Mouse (Mus musculus) liver, embryonic 13.5 days (tissue): ENCODE measurements around the gene Enpp4. TPM values are rescaled to one million over a fixed set of nuclear protein-coding genes. Genes with fewer than 3 reads are reported as not detected.

Experiments used
- ATAC-seq: fragments of 200-750 bp; cut with Nextera tagmentation; 2 replicates; pipeline ENCODE4 v1.8.0; 2017; ENCODE audit warnings: low read depth, mild to moderate bottlenecking, moderate number of reproducible peaks, moderate library complexity
- DNase-seq: peaks from one replicate; pipeline ENCODE4 v3.0.0; 2022
- H3K27ac ChIP-seq: fragments of 300-500 bp; sonication (generic); 2 replicates; pipeline ENCODE4 v1.5.1; 2015; ENCODE audit warnings: moderate library complexity, mild to moderate bottlenecking, inconsistent platforms
- H3K27me3 ChIP-seq: fragments of 300-500 bp; sonication (generic); 2 replicates; pipeline ENCODE4 v1.6.1; 2015; ENCODE audit warnings: mild to moderate bottlenecking, inconsistent platforms
- H3K36me3 ChIP-seq: fragments of 300-500 bp; sonication (generic); 2 replicates; pipeline ENCODE4 v1.6.1; 2015; ENCODE audit warnings: mild to moderate bottlenecking, inconsistent platforms
- H3K4me1 ChIP-seq: fragments of 300-500 bp; sonication (generic); replicated peaks from 2 replicates; pipeline ENCODE4 v1.6.1; 2015; ENCODE audit warnings: inconsistent platforms
- H3K4me2 ChIP-seq: fragments of 300-500 bp; sonication (generic); 2 replicates; pipeline ENCODE4 v1.6.1; 2015; ENCODE audit warnings: inconsistent platforms, mild to moderate bottlenecking, moderate library complexity
- H3K4me3 ChIP-seq: fragments of 300-500 bp; sonication (generic); replicated peaks from 2 replicates; pipeline ENCODE4 v1.5.1; 2015; ENCODE audit warnings: mild to moderate bottlenecking, inconsistent platforms
- H3K9ac ChIP-seq: fragments of 300-500 bp; sonication (generic); 2 replicates; pipeline ENCODE4 v1.6.1; 2015; ENCODE audit warnings: mild to moderate bottlenecking, inconsistent platforms
- H3K9me3 ChIP-seq: fragments of 300-500 bp; sonication (generic); replicated peaks from 2 replicates; pipeline ENCODE4 v1.6.1; 2016; ENCODE audit warnings: inconsistent platforms
- WGBS: fragments of 180-500 bp; shearing (Covaris S2); methylation state at CpG from one replicate; pipeline ENCODE4 v1.1.7; 2015; ENCODE audit not compliant: insufficient replicate concordance; 5-methylcytosine and 5-hydroxymethylcytosine counted together
- polyA plus RNA-seq: library from polyadenylated mRNA; unstranded; fragments of >200 nt; fragmentation: Nextera tagmentation; extraction: Ambion mirVana; gene quantifications from 2 replicates; pipeline ENCODE4 v1.2.1, GENCODE M21; 2015

Enpp4 gene
- polyA plus RNA-seq, 1 experiment from 2014 or later, result 4.9 TPM

GRCm38 (mm10) chr17:44091512-44091911 is 14.1 kb downstream of the Enpp4 start:
- no peak for ATAC-seq
- Histone ChIP-seq H3K36me3 (no peaks in the 10 kb centered on the region), H3K4me3 (no peak overlapping the region), H3K4me2 (no peak overlapping the region), H3K9ac (no peak overlapping the region), H3K27me3 (no peaks in the 10 kb centered on the region), H3K4me1 (no peaks in the 10 kb centered on the region), H3K9me3 (no peaks in the 10 kb centered on the region), H3K27ac (no peak overlapping the region)
- DNase-seq, result no peak
- 35% methylated on average over 2 of the region's 2 CpGs for WGBS

- Histone ChIP-seq H3K27me3 (no peaks in the 10 kb centered on the region), H3K4me2 (no peak overlapping the region), H3K9me3 (no peaks in the 10 kb centered on the region), H3K27ac (no peak overlapping the region), H3K4me1 (no peaks in the 10 kb centered on the region), H3K36me3 (no peaks in the 10 kb centered on the region), H3K4me3 (no peak overlapping the region), H3K9ac (no peak overlapping the region)
- WGBS, result 51% methylated on average over 2 of the region's 2 CpGs
- ATAC-seq, result no peak
- no peak for DNase-seq
Measured at GRCm38 (mm10) chr17:44090916-44091315, 14.7 kb downstream of the Enpp4 start.

- Histone ChIP-seq H3K36me3 (no peaks in the 10 kb centered on the region), H3K4me2 (no peak overlapping the region), H3K27me3 (no peaks in the 10 kb centered on the region), H3K4me1 (no peaks in the 10 kb centered on the region), H3K4me3 (no peak overlapping the region), H3K9ac (no peak overlapping the region), H3K9me3 (no peaks in the 10 kb centered on the region), H3K27ac (no peak overlapping the region)
- no peak for DNase-seq
- ATAC-seq, result no peak
- WGBS, result 59% methylated on average over 3 of the region's 3 CpGs
Measured at GRCm38 (mm10) chr17:44088226-44088625, 17.4 kb downstream of the Enpp4 start.

- no peaks in the 10 kb centered on the region for H3K36me3 ChIP-seq
- no peak overlapping the region for H3K4me3 ChIP-seq
- no peaks in the 10 kb centered on the region for H3K9me3 ChIP-seq
- no peak overlapping the region for H3K9ac ChIP-seq
- ATAC-seq (no peak), DNase-seq (no peak)
- no peaks in the 10 kb centered on the region for H3K27me3 ChIP-seq
- no peak overlapping the region for H3K27ac ChIP-seq
- H3K4me2 ChIP-seq, result no peak overlapping the region
- H3K4me1 ChIP-seq, result no peaks in the 10 kb centered on the region
- 57% methylated on average over 4 of the region's 4 CpGs for WGBS
Measured at GRCm38 (mm10) chr17:44083156-44083555, 22.5 kb downstream of the Enpp4 start.

- 2% methylated on average over 31 of the region's 31 CpGs for WGBS
- Histone ChIP-seq H3K4me3 (peak within 1 kb of the TSS; percentile 61), H3K36me3 (no peaks in the 10 kb centered on the region), H3K27me3 (no peaks in the 10 kb centered on the region), H3K9me3 (no peaks in the 10 kb centered on the region), H3K4me1 (no peaks in the 10 kb centered on the region; the same call in 1 of the 2 replicates), H3K9ac (peak within 1 kb of the TSS; percentile 54; the same call in 1 of the 2 replicates), H3K27ac (peak within 1 kb of the TSS; percentile 45; the same call in 1 of the 2 replicates), H3K4me2 (peak within 1 kb of the TSS; percentile 70)
- DNase-seq (peak; percentile 42), ATAC-seq (peak; percentile 92)
Measured at GRCm38 (mm10) chr17:44078631-44079350, 26.8 kb downstream of the Enpp4 start, which contains the start of gene Enpp5. Enpp5 (plus strand) TSS chr17:44078813.

GRCm38 (mm10) chr17:44077843-44078160 is 27.8 kb downstream of the Enpp4 start:
- Histone ChIP-seq H3K36me3 (no peaks in the 10 kb centered on the region), H3K4me1 (no peaks in the 10 kb centered on the region; the same call in 1 of the 2 replicates), H3K4me2 (no peak overlapping the region), H3K27ac (no peak overlapping the region), H3K9me3 (no peaks in the 10 kb centered on the region), H3K4me3 (no peak overlapping the region), H3K27me3 (no peaks in the 10 kb centered on the region), H3K9ac (no peak overlapping the region)
- ATAC-seq (no peak), DNase-seq (no peak)
- 49% methylated on average over 2 of the region's 2 CpGs for WGBS

- no peak overlapping the region for H3K27ac ChIP-seq
- no peak for DNase-seq
- no peak overlapping the region for H3K4me3 ChIP-seq
- no peak overlapping the region for H3K4me2 ChIP-seq
- 67% methylated on average over 12 of the region's 12 CpGs for WGBS
- H3K9me3 ChIP-seq, result no peaks in the 10 kb centered on the region
- H3K36me3 ChIP-seq, result no peaks in the 10 kb centered on the region
- no peak overlapping the region for H3K9ac ChIP-seq
- H3K27me3 ChIP-seq, result no peaks in the 10 kb centered on the region
- H3K4me1 ChIP-seq, result no peaks in the 10 kb centered on the region; the same call in 1 of the 2 replicates
- ATAC-seq, result no peak
Measured at GRCm38 (mm10) chr17:44077146-44077842, 28.3 kb downstream of the Enpp4 start.

GRCm38 (mm10) chr17:44076051-44076680 is 29.4 kb downstream of the Enpp4 start:
- no peak overlapping the region for H3K4me3 ChIP-seq
- no peak overlapping the region for H3K27ac ChIP-seq
- ATAC-seq (no peak), DNase-seq (no peak)
- WGBS, result 47% methylated on average over 6 of the region's 6 CpGs
- H3K4me2 ChIP-seq, result no peak overlapping the region
- no peaks in the 10 kb centered on the region for H3K9me3 ChIP-seq
- no peaks in the 10 kb centered on the region for H3K36me3 ChIP-seq
- H3K4me1 ChIP-seq, result no peaks in the 10 kb centered on the region; the same call in 1 of the 2 replicates
- H3K9ac ChIP-seq, result no peak overlapping the region
- H3K27me3 ChIP-seq, result no peaks in the 10 kb centered on the region

GRCm38 (mm10) chr17:44075601-44076000 is 30.0 kb downstream of the Enpp4 start:
- H3K27ac ChIP-seq, result no peak overlapping the region
- no peaks in the 10 kb centered on the region for H3K27me3 ChIP-seq
- H3K4me2 ChIP-seq, result no peak overlapping the region
- DNase-seq (no peak), ATAC-seq (no peak)
- no peaks in the 10 kb centered on the region for H3K9me3 ChIP-seq
- H3K4me3 ChIP-seq, result no peak overlapping the region
- 64% methylated on average over 3 of the region's 3 CpGs for WGBS
- H3K36me3 ChIP-seq, result no peaks in the 10 kb centered on the region
- H3K9ac ChIP-seq, result no peak overlapping the region
- H3K4me1 ChIP-seq, result no peaks in the 10 kb centered on the region; the same call in 1 of the 2 replicates

GRCm38 (mm10) chr17:44071680-44072079 is 33.9 kb downstream of the Enpp4 start:
- Histone ChIP-seq H3K27me3 (no peaks in the 10 kb centered on the region), H3K27ac (no peak overlapping the region), H3K9me3 (no peaks in the 10 kb centered on the region), H3K9ac (no peak overlapping the region), H3K4me1 (no peaks in the 10 kb centered on the region; the same call in 1 of the 2 replicates), H3K4me2 (no peak overlapping the region), H3K36me3 (no peaks in the 10 kb centered on the region), H3K4me3 (no peak overlapping the region)
- ATAC-seq, result no peak
- DNase-seq, result no peak

- Histone ChIP-seq H3K9ac (no peak overlapping the region), H3K4me3 (no peak overlapping the region), H3K4me2 (no peak overlapping the region), H3K27ac (no peak overlapping the region), H3K36me3 (no peaks in the 10 kb centered on the region), H3K27me3 (no peaks in the 10 kb centered on the region), H3K9me3 (no peaks in the 10 kb centered on the region), H3K4me1 (no peaks in the 10 kb centered on the region)
- DNase-seq (no peak), ATAC-seq (no peak)
- 58% methylated on average over 6 of the region's 6 CpGs for WGBS
Measured at GRCm38 (mm10) chr17:44068876-44069275, 36.7 kb downstream of the Enpp4 start.
